Mouse (Mus musculus) thymus, postnatal 10 days (tissue): ENCODE measurements around the gene Commd3.
A peak's percentile ranks its signal among the peaks of the same experiment; 100 is the strongest.

Source experiments
- DNase-seq, 2 experiments: peaks; one replicate each; pipeline ENCODE4 v3.0.0; 2021; ENCODE audit warnings: low spot score in 2 of 2

Commd3 gene

GRCm38 (mm10) chr2:18686826-18687519 is 14.8 kb downstream of the Commd3 start:
- no peak for DNase-seq

- no peak for DNase-seq
These were observed 15.5 kb downstream of the Commd3 start for GRCm38 (mm10) chr2:18687671-18688170.

- no peak for DNase-seq
These were observed 16.1 kb downstream of the Commd3 start for GRCm38 (mm10) chr2:18688286-18688685.

- peak; percentile 27 to 68 for DNase-seq
These were observed 16.5 kb downstream of the Commd3 start for GRCm38 (mm10) chr2:18688708-18689063.

- peak in 1 of 2 experiments; percentile 24 for DNase-seq
These were observed 17.1 kb downstream of the Commd3 start for GRCm38 (mm10) chr2:18689064-18689921.

GRCm38 (mm10) chr2:18690055-18690691 is 18.0 kb downstream of the Commd3 start:
- peak; percentile 19 to 39 for DNase-seq

- no peak for DNase-seq
These were observed 18.6 kb downstream of the Commd3 start for GRCm38 (mm10) chr2:18690756-18691155.

- no peak for DNase-seq
These were observed 19.8 kb downstream of the Commd3 start for GRCm38 (mm10) chr2:18692031-18692430.

GRCm38 (mm10) chr2:18692548-18692947 is 20.4 kb downstream of the Commd3 start:
- no peak for DNase-seq

- no peak for DNase-seq
These were observed 21.3 kb downstream of the Commd3 start for GRCm38 (mm10) chr2:18693491-18693870.

- DNase-seq, result peak; percentile 31
These were observed 21.9 kb downstream of the Commd3 start, which contains the start of gene Spag6 for GRCm38 (mm10) chr2:18693871-18694610. Gene Spag6 (plus strand): TSS chr2:18694032.

GRCm38 (mm10) chr2:18694611-18694950 is 22.4 kb downstream of the Commd3 start:
- DNase-seq, result no peak

- no peak for DNase-seq
These were observed 23.0 kb downstream of the Commd3 start for GRCm38 (mm10) chr2:18695163-18695562.

GRCm38 (mm10) chr2:18695629-18696150 is 23.5 kb downstream of the Commd3 start:
- DNase-seq, result no peak

- DNase-seq, result no peak
These were observed 25.5 kb downstream of the Commd3 start for GRCm38 (mm10) chr2:18697591-18698244.

- DNase-seq, result no peak
These were observed 26.6 kb downstream of the Commd3 start for GRCm38 (mm10) chr2:18698663-18699385.

- no peak for DNase-seq
These were observed 27.3 kb downstream of the Commd3 start for GRCm38 (mm10) chr2:18699401-18699990.

GRCm38 (mm10) chr2:18710356-18710755 is 38.2 kb downstream of the Commd3 start:
- no peak for DNase-seq

GRCm38 (mm10) chr2:18713071-18713470 is 40.9 kb downstream of the Commd3 start:
- DNase-seq, result no peak

- DNase-seq, result no peak
These were observed 42.2 kb downstream of the Commd3 start for GRCm38 (mm10) chr2:18714337-18714736.
